Mouse (Mus musculus): ENCODE measurements around the gene Rif1.
A peak's percentile ranks its signal among the peaks of the same experiment; 100 is the strongest.

The Rif1 gene

GRCm38 (mm10) chr2:52072491-52073140 lies at the start of gene Rif1:
Rif1 (plus strand) TSS chr2:52072832.
- peak; percentile 84 for DNase-seq (ENCODE audit: low read depth, low spot score)

GRCm38 (mm10) chr2:52027061-52027460 lies 45.6 kb upstream of the Rif1 start:
- no peak for DNase-seq (ENCODE audit: low read depth, low spot score)

GRCm38 (mm10) chr2:52029426-52029825 lies 43.2 kb upstream of the Rif1 start:
- DNase-seq (ENCODE audit: low read depth, low spot score) = peak; percentile 8

DNA sequence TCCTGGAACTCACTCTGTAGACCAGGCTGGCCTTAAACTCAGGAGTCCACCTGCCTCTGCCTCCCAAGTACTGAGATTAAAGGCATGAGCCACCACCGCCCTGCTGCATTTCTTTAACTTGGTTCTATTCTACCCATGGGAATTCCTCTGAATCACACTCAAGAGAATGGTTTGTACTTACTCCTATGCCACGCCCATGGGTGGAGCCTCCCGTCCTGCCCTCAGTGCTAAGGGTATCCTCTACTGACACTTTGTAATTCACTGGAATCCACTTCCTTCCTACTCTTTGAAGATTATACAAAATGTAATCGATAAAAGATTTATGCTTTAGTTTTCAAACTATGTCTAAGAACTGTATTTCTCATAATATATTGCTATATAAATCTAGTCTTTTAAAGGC lies 41.1 kb upstream of the Rif1 start:
- DNase-seq (ENCODE audit: low read depth, low spot score) = no peak

DNA sequence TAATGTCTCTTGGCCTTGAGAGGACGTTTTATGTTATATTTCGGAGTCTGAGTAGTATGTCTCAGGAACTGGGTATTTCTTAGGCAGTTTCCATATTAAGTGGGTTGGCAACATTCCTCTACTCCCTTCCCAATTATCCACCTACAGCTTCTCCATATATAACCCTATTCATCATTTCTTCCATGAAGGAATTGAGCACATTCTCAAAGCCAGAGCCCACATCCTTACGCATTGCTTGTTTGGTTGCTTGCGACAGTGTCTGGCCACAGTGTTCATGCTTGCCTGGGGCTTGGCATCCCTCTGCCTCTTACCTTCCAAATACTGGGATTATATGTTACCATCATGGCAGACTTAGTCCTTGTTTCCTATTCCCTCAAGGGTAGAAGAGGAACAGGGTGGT lies 38.0 kb upstream of the Rif1 start:
- no peak for DNase-seq (ENCODE audit: low read depth, low spot score)

GRCm38 (mm10) chr2:52035144-52035543 lies 37.5 kb upstream of the Rif1 start:
- DNase-seq (ENCODE audit: low read depth, low spot score) = no peak

DNA sequence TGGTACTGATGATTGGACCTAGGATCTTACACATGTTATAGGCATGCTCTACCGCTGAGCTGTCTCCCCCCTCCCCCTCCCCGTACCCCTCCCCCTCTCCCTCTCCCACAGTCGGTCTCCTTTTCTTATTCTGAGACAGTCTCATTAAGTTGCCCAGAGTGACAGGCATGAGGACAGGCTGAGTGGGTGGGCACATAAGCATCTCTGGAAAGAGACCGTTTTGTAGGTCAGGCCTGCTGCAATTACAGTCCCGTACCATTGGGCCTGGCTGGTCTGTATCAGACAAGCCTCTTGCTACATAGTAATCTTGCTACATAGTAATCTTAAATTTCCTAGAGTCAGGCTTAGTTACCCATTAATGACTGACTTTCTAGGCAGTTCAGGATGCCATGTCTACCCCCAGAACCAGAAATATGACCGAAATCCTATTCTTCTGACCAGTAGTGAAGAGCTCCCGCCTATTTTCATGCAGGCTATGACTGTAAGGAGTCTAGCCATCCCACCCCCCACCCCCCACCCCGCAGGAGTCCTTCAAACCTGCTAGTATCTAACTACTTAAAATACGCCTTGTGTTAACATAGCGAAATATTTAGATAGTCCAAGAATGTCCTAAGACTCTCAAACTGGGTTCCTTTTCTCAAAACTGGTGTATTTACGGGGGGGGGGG lies 35.6 kb upstream of the Rif1 start:
- DNase-seq (ENCODE audit: low read depth, low spot score) = no peak

- peak; percentile 8 for DNase-seq (ENCODE audit: low read depth, low spot score)
Observed at GRCm38 (mm10) chr2:52037882-52038281, 34.8 kb upstream of the Rif1 start, which contains the start of gene Tnfaip6. Tnfaip6 (plus strand) TSS chr2:52038009.

- DNase-seq (ENCODE audit: low read depth, low spot score) = no peak
Observed at GRCm38 (mm10) chr2:52038558-52038957, 34.1 kb upstream of the Rif1 start.

DNA sequence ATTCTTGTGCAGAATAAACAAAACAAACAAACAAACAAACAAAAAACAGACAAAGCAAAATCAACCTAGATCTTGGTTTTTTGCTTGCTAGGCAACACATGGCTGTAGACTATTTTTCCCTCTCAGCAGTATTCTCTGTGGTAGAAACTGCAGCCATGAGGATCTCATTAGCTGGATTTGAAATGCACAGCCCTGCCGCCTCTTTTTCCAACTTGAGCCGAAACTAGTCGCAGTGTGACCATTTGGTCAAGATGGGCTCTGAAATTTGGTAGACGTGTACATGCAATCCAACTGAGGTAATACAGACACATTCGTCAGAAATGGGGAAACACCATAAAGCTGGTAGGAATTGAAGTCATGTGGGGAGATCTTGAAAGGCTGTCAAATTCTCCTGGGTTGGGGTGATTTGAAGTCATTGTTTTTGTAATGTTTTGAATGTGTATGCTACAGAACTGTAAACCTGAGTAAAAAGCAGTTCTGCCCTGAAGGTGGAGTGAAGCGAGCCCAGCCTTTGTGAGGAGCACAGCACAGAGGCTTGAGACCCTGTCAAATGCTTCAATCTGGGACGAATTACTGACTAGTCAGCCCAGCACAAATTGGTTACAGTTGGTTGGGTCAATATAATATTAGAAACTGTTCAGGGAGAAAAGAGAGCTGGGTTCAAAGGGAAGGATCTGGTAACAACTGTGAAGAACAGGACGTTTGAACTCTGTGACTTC lies 33.4 kb upstream of the Rif1 start:
- DNase-seq (ENCODE audit: low read depth, low spot score) = no peak

DNA sequence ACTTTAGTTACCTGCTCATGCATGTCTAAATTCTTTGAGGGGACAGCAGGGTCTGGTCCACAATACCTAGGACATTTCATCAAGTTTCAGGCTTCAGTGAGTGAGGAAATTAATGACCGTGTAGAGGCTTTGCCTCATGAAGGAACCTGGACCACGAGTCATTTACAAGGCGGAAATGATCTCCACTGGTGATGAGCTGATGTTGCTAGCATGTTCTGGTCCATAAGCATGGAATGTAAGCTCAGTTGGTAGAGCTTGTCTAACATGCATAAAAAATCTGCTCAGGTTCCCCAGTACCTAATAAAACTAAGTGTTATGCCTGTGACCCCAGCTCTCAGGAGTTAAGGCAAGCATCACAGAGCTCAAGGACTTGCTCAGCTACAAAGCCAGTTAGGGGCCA lies 30.5 kb upstream of the Rif1 start:
- DNase-seq (ENCODE audit: low read depth, low spot score) = no peak

DNA sequence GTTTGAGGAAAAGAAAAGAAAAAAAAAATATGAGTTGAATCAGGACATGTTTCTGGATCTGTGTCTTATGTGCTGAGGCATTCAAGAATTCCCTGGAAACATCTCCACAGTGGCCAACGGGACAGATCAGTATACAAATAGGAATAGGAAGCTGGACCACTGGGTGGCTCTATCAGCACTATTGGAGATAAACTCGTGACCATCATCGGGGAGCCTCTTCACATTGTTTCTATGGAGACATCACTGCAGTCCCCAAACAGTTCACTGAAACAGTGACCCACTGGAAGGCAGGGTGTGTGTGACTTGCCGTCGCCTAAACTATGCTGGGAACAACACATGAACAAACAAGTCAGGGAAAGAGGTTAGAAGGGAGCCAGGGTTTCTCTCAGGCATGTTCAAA lies 29.9 kb upstream of the Rif1 start:
- DNase-seq (ENCODE audit: low read depth, low spot score) = no peak

- DNase-seq (ENCODE audit: low read depth, low spot score) = no peak
Observed at GRCm38 (mm10) chr2:52043485-52043884, 29.1 kb upstream of the Rif1 start.

DNA sequence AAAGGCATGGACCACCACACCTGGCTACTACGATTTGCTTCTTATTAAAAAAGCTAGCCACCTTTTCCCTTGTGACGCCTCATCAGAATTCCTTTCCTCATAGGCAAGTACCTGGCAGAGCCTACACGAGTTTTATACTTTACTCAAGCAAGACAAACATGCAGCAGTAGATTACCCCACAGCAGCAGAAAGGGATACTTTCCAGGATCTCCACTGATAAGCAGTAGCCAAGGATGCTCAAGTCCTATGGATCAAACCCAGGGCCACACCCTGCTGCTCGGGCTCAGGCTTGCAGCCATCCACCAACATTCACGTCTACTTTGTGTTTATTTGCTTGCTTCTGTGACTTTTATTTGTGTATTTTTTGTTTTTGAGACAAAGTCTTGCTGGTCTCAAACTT lies 26.6 kb upstream of the Rif1 start:
- DNase-seq (ENCODE audit: low read depth, low spot score) = no peak

GRCm38 (mm10) chr2:52050823-52051222 lies 21.8 kb upstream of the Rif1 start:
- no peak for DNase-seq (ENCODE audit: low read depth, low spot score)

- no peak for DNase-seq (ENCODE audit: low read depth, low spot score)
Observed at GRCm38 (mm10) chr2:52052335-52052734, 20.3 kb upstream of the Rif1 start.

- no peak for DNase-seq (ENCODE audit: low read depth, low spot score)
Observed at GRCm38 (mm10) chr2:52053502-52053901, 19.1 kb upstream of the Rif1 start.

- DNase-seq (ENCODE audit: low read depth, low spot score) = no peak
Observed at GRCm38 (mm10) chr2:52055616-52056015, 17.0 kb upstream of the Rif1 start.

DNA sequence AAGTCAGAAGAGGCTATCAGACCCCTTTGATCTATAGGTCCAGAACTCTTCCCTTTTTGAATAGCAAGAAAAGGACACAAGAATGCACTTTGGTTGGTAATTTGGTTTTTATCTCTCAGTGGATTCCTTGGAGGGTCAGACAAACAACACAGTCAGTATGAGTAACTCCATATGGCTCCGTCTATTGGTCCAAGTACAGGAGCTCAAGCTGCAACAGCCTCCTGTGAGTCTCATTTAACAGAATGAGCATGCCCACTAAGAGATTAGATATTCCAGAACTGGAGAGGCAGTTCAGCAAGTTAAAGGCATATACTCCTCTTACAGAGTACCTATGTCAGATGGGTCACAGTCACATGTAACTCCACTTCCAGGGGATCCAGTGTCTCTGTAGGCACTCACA lies 15.5 kb upstream of the Rif1 start:
- DNase-seq (ENCODE audit: low read depth, low spot score) = no peak

GRCm38 (mm10) chr2:52057681-52058080 lies 15.0 kb upstream of the Rif1 start:
- no peak for DNase-seq (ENCODE audit: low read depth, low spot score)

- DNase-seq (ENCODE audit: low read depth, low spot score) = no peak
Observed at GRCm38 (mm10) chr2:52068641-52069040, 4.0 kb upstream of the Rif1 start.

DNA sequence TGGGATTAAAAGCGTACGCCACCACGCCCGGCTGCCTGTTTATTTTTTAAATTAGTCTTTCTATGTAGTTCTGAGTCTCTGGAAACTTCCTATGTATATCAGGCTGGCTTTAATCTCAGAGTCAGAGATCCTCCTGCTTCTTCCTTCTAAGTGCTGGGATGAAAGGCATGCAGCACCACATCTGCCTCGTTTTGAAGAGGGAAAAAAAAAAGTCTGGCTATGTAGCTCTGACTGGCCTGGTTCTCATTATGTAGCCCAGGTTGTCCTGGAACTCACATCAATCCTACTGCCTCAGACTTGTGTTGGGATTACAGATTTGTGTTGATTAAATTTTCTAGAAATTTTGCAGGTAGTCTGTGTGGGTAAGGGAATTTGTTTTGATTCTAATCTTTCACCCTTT lies 1.8 kb upstream of the Rif1 start:
- DNase-seq (ENCODE audit: low read depth, low spot score) = no peak

All from CD4-positive, CD25-positive, alpha-beta regulatory T cell, adult 2 months (primary cell).